Mouse (Mus musculus): ENCODE data around the gene Izumo2.

The Izumo2 gene

DNA sequence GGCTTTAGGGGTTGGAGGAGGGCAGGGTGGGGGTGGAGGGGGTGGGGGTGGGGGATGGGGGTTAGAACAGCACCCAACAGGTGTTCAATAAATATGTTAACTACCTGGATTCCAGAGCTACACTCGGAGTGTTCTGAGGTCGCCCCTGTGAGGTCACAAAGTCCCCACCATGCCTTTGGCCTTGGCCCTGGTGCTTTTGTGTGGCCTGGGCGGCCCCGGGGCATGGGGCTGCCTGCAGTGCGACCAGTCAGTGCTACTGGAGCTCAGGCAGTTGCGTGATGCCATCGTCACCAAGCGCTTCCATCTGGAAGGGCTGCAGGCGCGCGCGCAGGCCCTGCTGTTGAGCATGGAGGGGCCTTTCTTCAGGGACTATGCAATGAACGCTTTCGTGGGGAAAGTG, at the start of gene Izumo2:
Gene Izumo2 (plus strand): TSS at position 169 of the 400 bp plus-strand sequence.
- DNase-seq (ENCODE audit: low read depth, low spot score), result peak; percentile 94

DNA sequence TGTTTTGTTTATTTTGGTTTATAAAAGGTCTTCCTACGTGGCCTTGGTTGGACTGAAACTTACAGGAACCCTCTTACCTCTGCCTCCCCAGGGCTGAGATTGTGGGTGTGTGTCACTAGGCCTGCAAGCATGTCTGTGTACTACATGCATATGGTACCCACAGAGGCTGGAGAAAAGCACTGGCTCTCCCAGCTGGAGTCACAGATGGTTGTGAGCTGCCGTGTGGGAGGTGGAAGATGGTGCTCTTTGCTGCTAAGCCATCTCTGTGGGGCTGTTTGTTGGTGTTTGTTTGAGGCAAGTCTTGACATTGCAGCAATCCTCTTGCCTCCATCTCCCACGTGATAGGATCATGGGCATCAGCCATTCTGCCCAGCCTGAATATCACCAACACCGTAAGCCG, 47.3 kb upstream of the Izumo2 start:
- no peak for DNase-seq (ENCODE audit: low read depth, low spot score)

DNA sequence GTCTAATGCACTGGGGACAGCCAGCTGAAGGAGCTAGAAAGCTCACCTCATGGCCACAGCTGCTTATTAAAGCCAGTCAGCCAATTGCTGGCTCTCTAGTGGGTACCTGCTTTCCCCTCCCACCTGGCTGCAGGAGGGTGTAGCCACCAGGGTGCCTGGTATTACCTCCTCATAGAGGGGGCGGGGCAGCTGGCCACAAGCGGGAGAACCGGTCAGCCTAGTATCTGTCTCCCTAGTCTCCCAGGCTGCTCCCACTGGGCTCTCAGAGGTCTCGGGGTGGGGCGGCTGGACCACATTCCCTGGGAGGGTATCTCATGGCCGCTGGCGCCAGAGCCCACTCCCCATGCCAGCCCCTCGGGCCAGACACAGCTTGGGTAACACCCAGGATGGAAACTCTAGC, 46.4 kb upstream of the Izumo2 start:
- no peak for DNase-seq (ENCODE audit: low read depth, low spot score)

DNA sequence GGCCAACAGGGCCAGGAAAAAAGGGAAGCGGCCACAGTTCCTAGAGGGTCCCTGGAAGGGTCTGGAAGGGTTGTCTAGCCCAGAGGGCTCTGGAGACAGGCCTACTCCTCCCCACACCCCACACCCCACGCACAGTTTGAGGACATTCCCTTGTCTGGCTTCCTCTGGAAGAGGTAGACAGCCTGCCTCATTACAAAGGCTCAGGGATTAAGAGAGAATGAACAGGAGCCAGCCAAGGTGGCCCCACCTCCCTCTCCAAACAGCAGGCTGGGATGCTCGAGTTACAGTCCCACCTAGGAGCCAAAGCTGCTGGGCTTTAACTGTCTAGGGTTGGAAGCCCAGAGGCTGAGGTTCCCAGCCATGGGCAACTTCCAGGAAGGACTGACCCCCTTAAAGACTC, 46.0 kb upstream of the Izumo2 start:
- no peak for DNase-seq (ENCODE audit: low read depth, low spot score)

DNA sequence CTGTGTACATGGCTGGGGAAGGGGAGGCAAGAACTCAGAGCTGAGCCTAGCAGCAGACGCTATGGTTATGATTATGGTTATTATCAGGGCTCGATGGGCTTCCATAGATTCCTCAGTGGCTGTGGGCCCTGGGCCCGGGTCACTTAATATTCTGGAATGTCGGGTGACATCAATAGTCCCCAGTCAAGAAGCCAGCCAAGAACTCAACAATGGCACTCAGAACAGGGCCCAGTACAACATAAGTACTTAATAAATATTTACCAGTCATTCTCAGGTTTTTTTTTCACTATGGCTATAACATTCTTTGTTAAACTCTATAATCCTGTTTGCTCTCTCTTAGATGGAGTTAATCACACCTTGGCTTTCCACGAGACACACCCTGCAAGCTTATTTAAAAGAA, 45.0 kb upstream of the Izumo2 start:
- no peak for DNase-seq (ENCODE audit: low read depth, low spot score)

DNA sequence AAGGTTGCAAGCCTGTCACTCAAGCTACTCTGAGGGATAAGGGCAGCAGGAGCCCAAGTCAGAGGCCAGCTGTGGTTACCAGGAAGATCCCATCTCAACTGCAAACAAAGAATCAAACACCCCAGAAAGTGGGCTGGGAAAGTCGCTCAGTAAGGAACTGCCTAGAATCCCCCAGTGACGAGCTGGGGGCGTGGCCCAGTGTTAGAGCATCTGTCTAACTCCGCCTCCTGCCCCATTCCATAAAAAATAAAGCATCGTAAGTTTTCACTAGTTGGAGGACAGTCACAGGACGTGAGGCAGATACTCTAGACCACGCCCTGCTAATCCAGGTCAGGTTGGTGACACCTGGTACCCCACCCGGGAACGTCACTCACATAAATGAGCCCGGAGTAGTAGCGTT, 43.8 kb upstream of the Izumo2 start:
- DNase-seq (ENCODE audit: low read depth, low spot score), result peak; percentile 71

DNA sequence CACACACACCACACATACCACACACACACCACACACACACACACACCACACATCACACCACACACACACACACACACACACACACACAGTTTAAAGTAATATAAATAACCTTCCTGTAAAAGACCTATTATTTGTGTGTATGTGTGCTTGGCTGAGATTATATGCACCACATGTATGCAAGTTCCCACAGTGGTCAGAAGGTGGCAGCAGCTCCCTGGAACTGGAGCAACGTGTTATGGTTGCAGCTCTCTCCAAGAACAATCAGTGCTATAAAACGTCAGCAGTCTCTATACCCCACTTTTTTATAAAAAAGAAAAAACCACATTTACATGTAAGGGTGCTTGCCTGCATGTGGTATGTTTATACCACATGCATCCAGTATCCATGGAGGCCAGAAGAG, 42.1 kb upstream of the Izumo2 start:
- peak; percentile 67 for DNase-seq (ENCODE audit: low read depth, low spot score)

DNA sequence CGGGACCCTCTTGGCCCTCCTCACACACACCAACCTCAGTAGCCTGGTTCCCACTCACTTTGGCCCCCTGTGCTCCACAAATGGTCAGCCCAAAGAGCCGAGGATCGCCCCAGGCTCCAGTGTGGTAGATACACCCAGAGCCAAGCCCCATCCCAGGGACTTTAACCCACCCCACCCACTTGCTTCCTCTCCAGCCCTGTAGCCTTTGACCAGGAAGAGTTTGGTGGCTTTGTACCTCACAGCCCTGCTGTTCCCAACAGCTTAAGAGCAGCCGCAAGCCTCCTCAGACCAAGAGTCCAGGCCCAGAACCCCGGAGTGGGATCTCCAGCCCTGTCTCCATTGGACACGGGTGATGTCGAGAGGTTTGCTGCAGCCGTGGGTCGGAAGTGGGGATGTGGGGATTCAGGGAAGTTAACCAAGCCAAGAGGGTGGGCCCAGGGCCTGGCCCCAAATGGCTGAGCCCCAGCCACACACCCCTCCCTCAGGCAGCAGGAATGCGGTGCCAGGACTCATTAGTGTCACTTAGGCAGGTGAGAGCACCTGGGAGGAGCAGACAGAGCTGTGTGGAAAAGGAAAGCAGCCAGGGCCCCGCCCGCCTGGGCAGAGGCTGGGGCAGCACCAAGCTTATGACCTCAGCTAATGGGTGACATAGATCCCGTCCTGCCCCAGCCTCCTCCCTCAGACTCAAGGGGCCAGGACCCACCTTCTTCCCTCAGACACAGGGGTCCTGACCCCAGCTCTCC, 40.4 kb upstream of the Izumo2 start:
- DNase-seq (ENCODE audit: low read depth, low spot score), result no peak

DNA sequence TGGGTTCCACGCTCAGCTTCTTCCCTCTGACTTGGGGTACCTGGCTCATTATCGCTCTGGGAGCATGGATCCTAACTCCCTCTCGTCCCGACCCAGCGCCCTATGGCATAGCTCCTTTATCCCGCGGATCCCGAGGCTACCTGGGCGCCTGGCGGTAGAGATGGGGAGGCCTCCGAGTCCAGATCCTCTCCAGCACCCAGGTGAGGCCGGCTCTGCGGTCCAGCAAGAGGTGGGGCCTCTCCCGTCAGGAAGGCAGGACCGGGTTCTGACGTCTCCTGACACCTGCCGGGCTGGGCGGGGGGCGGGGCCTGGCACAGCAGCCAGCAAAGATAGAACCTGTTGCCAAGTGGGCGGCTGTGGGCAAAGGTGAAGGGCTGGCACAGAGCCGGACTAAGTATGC, 39.4 kb upstream of the Izumo2 start:
- DNase-seq (ENCODE audit: low read depth, low spot score), result no peak

DNA sequence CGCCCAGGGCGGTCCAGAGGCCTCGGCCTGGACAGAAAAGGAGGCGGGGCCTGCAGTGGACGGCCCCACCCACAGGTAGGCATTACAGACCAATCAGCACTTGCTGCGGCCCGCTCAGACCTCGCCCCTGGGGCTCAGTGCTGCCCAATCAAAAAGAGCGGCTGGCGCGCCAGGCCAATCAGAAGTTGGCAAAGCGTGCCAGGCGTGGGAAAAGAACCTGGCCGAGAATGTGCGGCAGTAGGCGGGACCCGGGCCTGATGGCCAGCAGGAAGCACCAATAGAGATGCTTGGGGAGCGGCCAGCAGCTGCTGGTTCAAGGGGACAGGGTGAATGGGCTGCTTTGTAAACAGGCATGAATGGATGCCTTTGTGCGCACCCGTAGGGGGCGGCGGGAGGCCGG, 37.7 kb upstream of the Izumo2 start, which contains the start of gene Myh14:
Gene Myh14 (minus strand): TSS at position 41 of the 400 bp plus-strand sequence.
- peak; percentile 92 for DNase-seq (ENCODE audit: low read depth, low spot score)

DNA sequence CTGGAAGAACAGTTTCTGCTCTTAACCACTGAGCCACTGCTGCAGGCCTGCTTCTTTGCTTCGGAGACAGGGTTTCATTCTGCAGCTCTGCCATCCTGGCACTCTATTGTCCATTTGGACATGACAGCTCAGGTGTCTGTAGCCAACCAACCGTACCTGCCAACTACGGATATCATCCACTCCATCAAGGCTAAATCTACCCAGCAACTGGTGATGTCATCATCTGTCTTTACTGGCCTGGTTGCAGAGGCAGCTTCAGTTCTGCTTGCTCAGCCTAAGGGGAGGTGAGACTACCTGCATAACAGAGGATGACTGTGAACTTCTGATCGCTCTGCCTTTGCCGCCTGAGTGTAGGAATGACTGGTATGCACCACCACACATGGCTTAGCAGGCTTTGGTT, 36.3 kb upstream of the Izumo2 start:
- DNase-seq (ENCODE audit: low read depth, low spot score), result no peak

DNA sequence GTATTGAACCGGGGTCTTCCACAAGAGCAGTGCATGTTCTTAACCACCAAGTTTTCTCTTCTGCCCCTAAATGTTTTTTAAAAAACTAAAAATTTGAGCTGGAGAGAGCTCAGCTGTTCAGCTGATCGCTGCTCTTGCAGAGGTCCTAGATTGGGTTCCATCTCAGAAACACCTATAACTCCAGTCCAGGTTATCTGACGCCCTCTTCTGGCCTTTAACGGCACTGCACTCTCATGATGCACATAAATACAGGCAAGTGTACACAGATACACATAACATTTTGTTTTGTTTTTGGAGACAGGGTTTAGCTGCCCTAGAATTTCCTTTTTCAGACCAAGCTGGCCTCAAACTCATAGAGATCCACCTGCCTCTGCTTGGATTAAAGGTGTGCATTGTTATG, 34.0 kb upstream of the Izumo2 start:
- peak; percentile 75 for DNase-seq (ENCODE audit: low read depth, low spot score)

DNA sequence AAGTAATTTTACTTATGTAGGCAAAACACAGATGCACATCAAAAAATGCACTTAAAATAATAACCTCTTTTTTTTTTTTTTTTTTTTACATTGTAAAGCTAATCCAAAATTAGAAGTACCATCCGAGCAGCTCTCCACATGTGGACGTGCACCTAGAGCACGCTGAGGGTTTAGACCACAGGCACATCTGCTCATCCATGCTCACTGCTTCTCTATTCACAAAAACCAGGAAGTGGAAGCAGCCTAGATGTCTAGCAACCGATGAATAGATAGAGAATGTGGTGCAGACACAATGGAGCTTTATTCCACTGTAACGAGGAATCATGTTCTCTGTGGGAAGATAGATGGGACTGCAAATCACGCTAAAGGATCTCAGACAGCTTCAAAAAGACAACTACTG, 33.4 kb upstream of the Izumo2 start:
- no peak for DNase-seq (ENCODE audit: low read depth, low spot score)

DNA sequence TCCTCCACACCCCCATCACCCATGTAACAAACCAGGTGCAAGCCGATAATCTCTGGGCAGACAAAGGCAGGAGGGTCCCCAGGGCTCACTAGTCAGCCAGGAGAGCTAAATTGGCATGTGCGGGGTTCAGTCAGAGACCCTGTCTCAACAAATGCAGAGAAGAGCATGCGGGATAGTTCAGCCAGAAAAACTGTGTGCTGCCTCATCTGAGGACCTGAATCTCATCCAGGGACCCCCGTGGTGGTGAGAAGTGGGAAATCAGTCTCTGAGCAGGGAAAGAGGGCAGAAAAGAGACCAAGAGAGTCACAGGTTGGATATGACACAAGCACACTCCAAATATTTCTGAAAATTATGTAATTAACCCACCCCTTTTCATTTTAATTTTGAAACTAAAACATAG, 32.4 kb upstream of the Izumo2 start:
- DNase-seq (ENCODE audit: low read depth, low spot score), result no peak

DNA sequence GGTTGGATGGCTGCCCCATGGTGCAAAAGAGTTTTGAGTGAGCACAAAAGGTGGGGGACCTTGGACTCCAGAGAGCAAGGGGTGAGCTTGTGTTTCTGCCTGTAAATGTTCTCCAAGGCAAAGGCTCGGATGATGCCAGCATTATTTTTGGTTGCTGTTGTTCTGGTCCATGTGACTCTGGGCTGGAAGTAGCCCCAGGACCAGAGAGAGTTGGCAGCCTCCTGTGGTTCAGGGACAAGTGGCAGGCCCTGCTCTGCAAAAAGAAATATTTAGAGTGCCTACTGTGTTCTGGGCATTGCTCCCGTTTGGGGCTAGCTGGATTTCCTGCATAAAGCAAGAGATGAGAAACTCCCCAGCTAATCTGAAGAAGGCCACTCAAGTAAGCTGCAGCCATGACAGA, 31.9 kb upstream of the Izumo2 start:
- no peak for DNase-seq (ENCODE audit: low read depth, low spot score)

DNA sequence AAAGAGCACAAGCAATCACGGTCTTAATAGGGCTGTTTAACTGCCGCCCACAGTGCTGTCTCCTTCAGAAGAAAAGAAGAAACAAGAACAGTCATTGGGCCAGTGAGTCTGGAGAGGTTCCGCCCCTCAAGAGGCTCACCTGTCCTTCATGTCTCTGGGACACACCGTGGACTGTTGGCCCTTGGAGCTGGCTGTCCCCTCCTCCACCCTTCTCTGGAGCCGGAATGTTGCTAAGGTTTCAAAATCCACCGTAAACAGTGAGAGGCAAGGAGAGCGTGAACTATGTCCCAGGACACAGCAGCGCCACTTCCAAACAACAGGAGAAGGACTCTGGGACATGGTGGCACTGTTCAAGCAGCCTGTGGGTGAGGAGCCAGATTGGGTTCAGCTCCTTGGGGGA, 24.9 kb upstream of the Izumo2 start:
- DNase-seq (ENCODE audit: low read depth, low spot score), result no peak

DNA sequence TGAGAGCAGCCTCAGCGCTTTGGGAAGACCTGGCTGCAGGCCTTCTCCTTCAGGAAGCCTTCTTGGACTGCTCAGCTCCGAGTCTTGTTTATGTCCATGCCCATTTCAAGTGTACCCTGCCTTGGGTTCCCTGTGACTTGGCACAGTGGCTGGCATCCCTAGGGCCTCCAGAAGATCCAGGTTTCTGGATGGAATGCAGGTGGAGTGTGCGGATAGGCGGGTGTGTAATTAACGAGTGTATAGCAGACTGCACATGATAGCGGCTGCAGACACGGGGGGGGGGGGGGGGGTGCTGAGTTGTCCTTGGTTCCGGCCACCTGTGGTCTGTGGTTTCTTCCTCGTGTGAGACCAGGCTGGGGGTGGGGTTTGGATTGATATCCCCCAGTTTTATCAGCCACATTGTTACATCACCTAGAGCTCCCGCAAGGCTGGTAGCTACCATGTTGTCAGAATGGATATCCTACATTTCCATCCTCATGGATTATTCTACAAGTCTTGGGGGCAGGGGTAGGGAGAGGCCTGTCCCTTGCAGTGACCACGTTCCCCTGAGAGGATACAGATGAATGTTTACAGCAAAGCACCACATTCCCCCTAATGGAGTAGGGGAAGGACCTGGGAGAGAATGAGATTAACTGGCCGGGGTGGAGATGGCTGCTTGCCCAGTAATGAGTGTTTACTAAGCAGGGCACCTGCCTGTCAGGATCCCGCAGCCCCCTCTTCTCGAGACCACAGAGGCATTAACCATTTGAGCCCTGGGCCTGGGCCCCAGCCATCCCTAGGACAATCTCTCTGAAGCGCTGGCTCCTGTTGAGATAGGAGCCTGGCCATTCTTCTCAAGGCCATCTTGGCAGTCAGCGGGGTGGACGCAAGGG, 22.8 kb upstream of the Izumo2 start:
- DNase-seq (ENCODE audit: low read depth, low spot score), result no peak

DNA sequence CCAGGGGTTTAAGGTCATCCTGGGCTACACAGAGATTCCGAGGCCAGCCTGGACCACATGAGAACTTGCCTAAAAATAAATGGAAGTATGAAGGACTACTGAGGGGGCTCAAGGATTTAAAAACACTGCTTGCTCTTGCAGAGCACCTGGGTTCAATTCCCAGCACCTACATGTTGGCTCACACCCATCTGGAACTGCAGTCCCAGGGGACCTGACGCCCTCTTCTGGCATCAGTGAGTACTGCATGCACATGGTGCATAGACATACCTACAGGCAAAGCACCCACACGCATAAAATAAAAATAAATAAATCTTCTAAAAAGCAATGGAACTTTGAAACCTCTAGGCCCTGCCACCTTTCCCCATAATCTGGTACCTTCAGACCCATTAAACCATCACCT, 19.7 kb upstream of the Izumo2 start:
- DNase-seq (ENCODE audit: low read depth, low spot score), result peak; percentile 64

DNA sequence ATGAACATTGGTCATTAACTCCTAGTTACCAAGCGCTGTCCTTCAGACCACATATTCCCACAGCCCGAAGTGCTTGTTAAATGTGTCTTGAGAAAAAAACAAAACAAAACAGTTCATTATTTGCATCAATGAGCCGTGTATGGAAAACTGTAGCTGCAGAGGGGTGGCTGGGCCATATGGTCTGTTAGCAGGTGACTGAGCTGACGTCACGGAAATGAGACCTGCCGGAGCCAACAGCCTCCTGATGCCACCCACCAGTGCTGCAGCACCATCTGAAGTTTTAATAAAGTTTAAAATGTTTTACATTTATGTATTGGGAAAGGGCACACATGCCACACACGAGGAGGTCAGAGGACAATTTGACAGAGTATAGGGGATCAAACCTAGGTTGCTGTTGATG, 19.2 kb upstream of the Izumo2 start:
- no peak for DNase-seq (ENCODE audit: low read depth, low spot score)

DNA sequence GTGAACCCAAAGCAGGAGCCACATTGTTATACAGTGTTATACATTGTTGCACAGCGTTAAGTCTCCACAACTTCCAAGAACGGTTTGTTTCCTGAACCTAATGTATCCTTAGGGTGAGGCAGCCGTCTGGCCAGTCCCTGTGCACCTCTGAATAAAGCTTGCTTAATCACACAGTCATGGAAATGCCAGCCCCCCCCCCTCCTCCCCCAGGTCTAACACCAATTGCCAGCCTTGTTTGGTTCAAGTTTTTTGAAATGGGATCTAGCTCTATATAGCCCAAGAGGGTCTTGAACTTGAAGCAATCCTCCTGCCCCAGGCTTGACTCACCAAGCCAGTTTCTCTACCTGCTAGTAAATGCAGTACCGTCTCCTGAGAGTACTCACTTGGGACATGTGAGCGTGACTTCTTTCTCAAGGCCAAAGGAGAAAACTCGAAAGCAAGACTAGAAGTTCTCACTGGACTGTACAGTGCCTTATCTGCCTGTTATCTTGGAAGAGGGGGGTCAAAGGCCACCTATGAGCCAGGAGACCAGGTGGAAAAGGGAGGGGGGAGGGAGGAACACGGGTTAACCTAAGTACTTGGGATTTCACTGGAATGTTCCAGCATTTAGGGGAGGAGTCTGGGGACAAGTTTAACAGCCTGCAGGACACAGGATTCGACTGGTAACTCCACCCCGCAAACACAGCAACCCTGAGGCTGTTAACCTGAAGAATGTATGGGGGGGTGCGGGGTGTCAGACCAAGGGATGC, 14.9 kb upstream of the Izumo2 start:
- DNase-seq (ENCODE audit: low read depth, low spot score), result peak; percentile 49

DNA sequence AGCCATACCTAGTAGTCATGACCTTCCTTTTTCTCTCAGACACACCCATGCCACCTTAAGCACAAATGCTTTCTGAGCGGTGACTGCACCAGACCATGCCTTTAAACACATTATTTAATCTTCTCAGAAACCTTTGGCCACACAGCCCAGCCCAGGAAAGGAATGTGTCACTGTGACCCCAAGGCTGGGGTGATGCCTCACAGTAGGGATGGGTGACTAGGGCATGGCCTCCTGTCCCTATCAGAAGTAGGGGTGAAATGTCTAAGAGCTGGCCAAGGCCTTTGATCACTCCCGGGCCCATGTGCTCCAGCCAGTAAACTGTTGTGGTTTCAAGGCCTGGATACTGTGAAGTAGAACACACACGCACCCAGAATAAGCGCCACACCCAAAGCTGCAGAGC, 13.3 kb upstream of the Izumo2 start:
- no peak for DNase-seq (ENCODE audit: low read depth, low spot score)

DNA sequence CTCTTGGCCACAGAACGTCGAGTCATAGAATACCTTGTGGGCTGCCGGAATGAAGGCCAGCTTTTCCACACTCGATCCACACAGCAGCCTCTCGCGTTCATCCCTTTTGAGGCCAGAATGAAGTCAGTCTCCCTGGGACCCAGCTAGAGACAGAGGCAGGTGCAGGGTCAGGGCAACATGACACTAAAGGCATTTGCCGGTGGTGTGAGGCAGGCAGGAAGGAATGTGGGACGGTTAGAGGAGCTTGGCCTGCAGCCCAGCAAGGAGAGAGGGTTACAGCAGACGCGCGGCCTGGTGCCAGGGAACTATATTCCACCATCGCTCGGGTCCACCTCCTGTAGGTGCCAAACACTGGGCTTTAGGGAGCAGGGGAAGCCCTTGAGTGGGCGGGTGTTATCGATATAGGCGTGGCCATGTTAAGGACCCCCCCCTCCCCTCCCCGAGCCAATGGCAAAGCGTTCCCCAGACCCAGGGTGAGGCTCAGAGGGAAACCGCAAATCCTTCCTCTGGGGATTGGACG, 11.3 kb upstream of the Izumo2 start:
- peak; percentile 87 for DNase-seq (ENCODE audit: low read depth, low spot score)
